Mouse (Mus musculus) kidney, postnatal 25 days (tissue): ENCODE measurements at regions not wholly inside any gene's neighbourhood (a gene's known extent, or its start where the extent isn't known, plus 50 kb on each side); places are given as distances from the start of the nearest gene placed in this dataset.

Experiments used
- DNase-seq, 2 experiments: peaks; one replicate each; pipeline ENCODE4 v3.0.0; 2021; ENCODE audit warnings: mixed read lengths in 2 of 2

GRCm38 (mm10) chr17:15193831-15194230 lies 152.5 kb upstream of the Gm3448 start:
- DNase-seq = no peak

- peak; percentile 27 to 57 for DNase-seq
Observed at GRCm38 (mm10) chr17:15192840-15193239, 151.5 kb upstream of the Gm3448 start.

GRCm38 (mm10) chr17:15185217-15185616 lies 143.9 kb upstream of the Gm3448 start:
- DNase-seq = no peak

- DNase-seq = no peak
Observed at GRCm38 (mm10) chr17:15183800-15184199, 142.5 kb upstream of the Gm3448 start.

- no peak for DNase-seq
Observed at GRCm38 (mm10) chr17:15182105-15182504, 140.8 kb upstream of the Gm3448 start.

- DNase-seq = no peak
Observed at GRCm38 (mm10) chr17:15180223-15180860, 139.0 kb upstream of the Gm3448 start.

GRCm38 (mm10) chr17:15179411-15179951 lies 138.1 kb upstream of the Gm3448 start:
- no peak for DNase-seq

GRCm38 (mm10) chr17:15177390-15177789 lies 136.1 kb upstream of the Gm3448 start:
- no peak for DNase-seq

- peak in 1 of 2 experiments; percentile 17 for DNase-seq
Observed at GRCm38 (mm10) chr17:15174354-15174953, 133.1 kb upstream of the Gm3448 start.

GRCm38 (mm10) chr17:15167927-15168326 lies 126.6 kb upstream of the Gm3448 start:
- no peak for DNase-seq

GRCm38 (mm10) chr17:15157693-15158333 lies 116.5 kb upstream of the Gm3448 start:
- DNase-seq = no peak

GRCm38 (mm10) chr17:15152996-15153735 lies 111.8 kb upstream of the Gm3448 start:
- peak; percentile 11 to 56 for DNase-seq

- no peak for DNase-seq
Observed at GRCm38 (mm10) chr17:15152477-15152876, 111.1 kb upstream of the Gm3448 start.

- DNase-seq = no peak
Observed at GRCm38 (mm10) chr17:15151695-15152094, 110.4 kb upstream of the Gm3448 start.

GRCm38 (mm10) chr17:15146607-15147006 lies 105.3 kb upstream of the Gm3448 start:
- DNase-seq = no peak

- peak in 1 of 2 experiments; percentile 31 for DNase-seq
Observed at GRCm38 (mm10) chr17:15145191-15145968, 104.0 kb upstream of the Gm3448 start.

GRCm38 (mm10) chr17:15140391-15140790 lies 99.1 kb upstream of the Gm3448 start:
- DNase-seq = no peak
